Mouse (Mus musculus) embryonic fibroblast, embryonic 13.5 days (primary cell): ENCODE measurements at regions not wholly inside any gene's neighbourhood (a gene's known extent, or its start where the extent isn't known, plus 50 kb on each side); places are given as distances from the start of the nearest gene placed in this dataset.

ENCODE experiments used
- H3K27ac ChIP-seq: 2 replicates; pipeline ENCODE4 v1.5.1; 2012; ENCODE audit warnings: low read length, control low read depth, inconsistent platforms; ENCODE audit not compliant: insufficient read depth
- H3K4me1 ChIP-seq: 2 replicates; pipeline ENCODE4 v1.6.1; 2011; ENCODE audit warnings: low read length; ENCODE audit not compliant: control insufficient read depth, insufficient read depth
- H3K4me3 ChIP-seq: 2 replicates; pipeline ENCODE4 v1.5.1; 2011; ENCODE audit warnings: mild to moderate bottlenecking, control low read depth, low read length; ENCODE audit not compliant: insufficient read depth
- CTCF ChIP-seq: IDR thresholded peaks from 2 replicates; pipeline ENCODE4 v1.5.1; 2011; ENCODE audit warnings: mild to moderate bottlenecking, control low read depth, low read length, moderate library complexity, borderline replicate concordance; ENCODE audit not compliant: insufficient read depth
- POLR2A ChIP-seq: IDR thresholded peaks from 2 replicates; pipeline ENCODE4 v1.6.1; 2011; ENCODE audit warnings: low read depth, mild to moderate bottlenecking, control low read depth, low read length, moderate library complexity

DNA sequence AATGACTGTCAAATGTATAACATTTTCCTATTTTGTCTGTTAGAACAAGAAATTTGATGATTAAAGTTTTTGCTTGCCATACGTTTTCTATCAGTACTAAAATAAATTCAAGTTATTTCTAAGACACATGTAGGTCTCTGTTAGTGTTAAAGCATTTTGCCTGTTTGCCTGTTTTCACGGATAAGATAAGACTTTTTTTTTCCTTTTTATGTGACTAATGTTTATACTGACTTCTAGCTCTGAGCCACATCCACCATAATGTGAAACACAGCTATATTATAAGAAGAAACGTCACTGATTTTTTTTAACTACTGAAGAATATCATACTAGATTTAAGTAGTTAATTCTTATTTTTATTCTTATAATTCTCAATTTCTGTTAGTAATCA lies 1012.6 kb downstream of the Cdh8 start:
- H3K27ac ChIP-seq, result no peak overlapping the region
- no peaks in the 10 kb centered on the region for H3K4me1 ChIP-seq
- H3K4me3 ChIP-seq, result no peak overlapping the region
- TF ChIP-seq POLR2A (no peak), CTCF (no peak)

DNA sequence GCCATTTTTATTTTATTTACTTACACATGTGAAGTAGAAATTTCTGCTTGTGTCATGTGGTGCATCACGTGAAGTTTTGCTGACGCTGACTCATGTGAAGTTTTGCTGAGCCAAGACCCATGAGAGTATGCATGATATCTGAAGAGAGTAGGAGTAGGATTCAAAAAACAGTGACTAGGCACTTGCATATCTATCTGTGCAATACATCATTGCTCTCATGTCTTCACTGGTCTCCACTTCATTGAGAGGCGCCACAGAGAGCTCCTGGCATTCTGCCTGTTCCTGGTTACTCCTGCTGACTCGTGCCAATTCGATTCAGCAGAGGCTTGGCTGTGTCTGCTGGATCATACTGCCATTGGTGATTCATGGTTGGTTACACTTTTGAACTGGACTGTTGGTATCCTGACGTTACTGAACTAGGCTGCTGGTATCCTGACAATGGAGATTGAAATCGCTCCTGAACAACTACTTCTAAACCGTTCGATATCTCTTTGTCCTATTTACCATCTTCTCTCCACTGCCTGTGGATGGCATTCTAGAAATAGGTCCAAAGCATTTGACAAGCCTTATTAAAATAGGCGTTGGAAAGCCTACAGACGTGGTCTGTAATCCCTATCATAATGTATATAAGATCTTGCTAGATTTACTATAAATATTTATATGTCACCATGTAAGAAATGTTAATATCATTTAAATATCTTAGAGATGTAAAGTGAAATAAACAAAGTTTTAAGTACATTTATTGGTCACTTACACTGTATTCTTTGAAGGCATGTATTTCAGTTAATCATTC lies 1013.2 kb downstream of the Cdh8 start:
- H3K4me1 ChIP-seq, result no peaks in the 10 kb centered on the region
- H3K4me3 ChIP-seq, result no peak overlapping the region
- no peak overlapping the region for H3K27ac ChIP-seq
- TF ChIP-seq CTCF (no peak), POLR2A (no peak)

DNA sequence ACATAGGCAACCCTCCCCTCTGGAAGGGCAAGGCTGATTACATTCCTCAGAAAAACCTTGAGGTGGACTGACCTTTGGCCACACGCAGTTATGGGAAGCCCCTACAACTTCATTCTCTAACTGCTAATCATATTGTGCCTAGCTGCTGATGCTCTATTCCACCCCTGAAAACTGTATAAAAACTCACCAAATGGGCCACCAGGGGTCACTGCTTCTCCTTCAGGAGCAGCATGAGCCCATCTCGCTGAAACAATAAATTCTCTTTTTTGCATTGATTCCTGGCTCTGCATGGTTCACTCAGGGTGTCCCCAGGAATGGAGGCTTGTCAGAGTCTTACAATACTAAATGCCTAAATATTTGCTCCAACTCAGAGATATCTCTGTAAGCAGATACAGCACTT lies 1034.5 kb downstream of the Cdh8 start:
- Histone ChIP-seq H3K27ac (no peak overlapping the region), H3K4me3 (no peak overlapping the region), H3K4me1 (no peaks in the 10 kb centered on the region)
- TF ChIP-seq CTCF, result no peak
- no peak for TF ChIP-seq POLR2A

- H3K4me1 ChIP-seq, result no peaks in the 10 kb centered on the region
- no peak overlapping the region for H3K27ac ChIP-seq
- H3K4me3 ChIP-seq, result no peak overlapping the region
- TF ChIP-seq CTCF (no peak), POLR2A (no peak)
These were observed 1035.9 kb downstream of the Cdh8 start for GRCm38 (mm10) chr8:98380387-98380786.

DNA sequence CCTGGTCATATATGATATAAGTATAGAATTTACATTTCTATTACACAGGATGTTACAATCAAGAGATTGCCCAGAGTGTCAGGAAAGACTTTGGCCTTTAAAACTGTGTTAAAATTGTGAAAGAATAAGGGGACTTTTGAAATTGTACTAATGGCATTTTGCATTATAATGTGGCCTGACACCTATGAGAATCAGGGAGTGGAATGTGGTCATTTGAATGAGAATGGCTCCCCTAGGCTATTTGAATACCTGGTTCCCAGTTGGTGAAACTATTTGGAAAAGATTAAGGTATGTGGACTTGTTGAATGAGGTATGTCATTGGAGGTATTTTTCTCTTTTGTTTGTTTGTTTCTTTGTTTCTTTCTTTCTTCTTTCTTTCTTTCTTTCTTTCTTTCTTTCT lies 1038.5 kb downstream of the Cdh8 start:
- TF ChIP-seq POLR2A, result no peak
- no peak for TF ChIP-seq CTCF
- no peak overlapping the region for H3K4me3 ChIP-seq
- H3K4me1 ChIP-seq, result no peaks in the 10 kb centered on the region
- H3K27ac ChIP-seq, result no peak overlapping the region

DNA sequence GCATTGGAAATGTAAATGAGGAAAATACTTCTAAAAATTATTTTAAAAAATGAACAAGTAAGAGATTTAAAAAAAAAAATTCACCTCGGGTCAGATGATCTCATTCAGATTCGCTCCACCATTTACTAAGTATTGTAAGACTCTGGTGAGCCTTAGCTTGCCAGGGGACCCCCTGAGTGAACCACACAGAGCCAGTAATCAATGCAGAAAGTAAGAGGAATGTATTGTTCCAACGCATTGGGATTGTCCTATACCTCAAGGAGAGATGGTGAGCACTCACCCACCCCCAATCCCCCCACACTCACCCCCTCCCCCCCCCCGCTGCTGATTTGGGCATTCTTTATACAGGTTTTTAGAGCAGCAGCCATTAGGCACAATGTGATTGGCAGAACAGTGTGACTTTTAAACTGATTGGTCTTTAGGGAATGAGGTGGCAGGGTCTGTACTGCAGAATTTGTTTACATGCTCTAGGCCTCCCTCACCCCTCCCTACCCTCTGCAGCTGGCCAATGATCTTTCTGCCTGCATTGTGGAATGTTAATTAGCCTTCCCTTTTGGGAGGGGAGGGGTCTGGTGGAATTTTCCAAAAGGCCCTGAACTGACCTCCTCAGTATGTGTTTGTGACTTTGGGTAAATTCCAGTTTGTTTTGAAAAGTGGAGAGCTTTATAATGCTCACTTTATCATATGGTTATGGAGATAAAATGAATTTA lies 1043.4 kb downstream of the Cdh8 start:
- Histone ChIP-seq H3K4me1 (no peaks in the 10 kb centered on the region), H3K27ac (no peak overlapping the region), H3K4me3 (no peak overlapping the region)
- TF ChIP-seq POLR2A, result no peak
- TF ChIP-seq CTCF, result no peak

GRCm38 (mm10) chr8:98365378-98366095 lies 1050.7 kb downstream of the Cdh8 start:
- Histone ChIP-seq H3K4me3 (no peak overlapping the region), H3K27ac (0 out of 2 replicates have a peak overlapping the region, but pooled peaks have one; percentile 11), H3K4me1 (no peaks in the 10 kb centered on the region)
- TF ChIP-seq POLR2A (no peak), CTCF (no peak)

DNA sequence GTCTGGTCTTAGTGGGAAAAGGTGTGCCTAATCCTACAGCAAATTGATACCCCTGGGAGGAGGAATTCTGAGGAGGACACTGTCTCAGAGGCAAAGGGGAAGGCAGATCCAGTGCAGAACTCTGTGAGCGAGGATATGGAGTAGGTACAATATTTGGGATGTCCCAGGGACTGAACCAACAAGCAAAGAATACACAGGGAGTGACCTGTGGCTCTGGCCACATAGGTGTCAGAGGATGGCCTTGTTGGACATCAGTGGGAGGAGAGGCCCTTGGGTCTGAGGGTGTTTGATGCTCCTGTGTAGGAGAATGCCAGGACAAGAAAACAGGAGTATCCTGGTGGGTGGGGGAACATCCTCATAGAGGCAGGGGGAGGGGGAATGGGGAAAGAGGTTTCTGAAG lies 1079.0 kb downstream of the Cdh8 start:
- Histone ChIP-seq H3K27ac (no peak overlapping the region), H3K4me1 (no peaks in the 10 kb centered on the region), H3K4me3 (no peak overlapping the region)
- TF ChIP-seq POLR2A, result no peak
- TF ChIP-seq CTCF, result no peak

DNA sequence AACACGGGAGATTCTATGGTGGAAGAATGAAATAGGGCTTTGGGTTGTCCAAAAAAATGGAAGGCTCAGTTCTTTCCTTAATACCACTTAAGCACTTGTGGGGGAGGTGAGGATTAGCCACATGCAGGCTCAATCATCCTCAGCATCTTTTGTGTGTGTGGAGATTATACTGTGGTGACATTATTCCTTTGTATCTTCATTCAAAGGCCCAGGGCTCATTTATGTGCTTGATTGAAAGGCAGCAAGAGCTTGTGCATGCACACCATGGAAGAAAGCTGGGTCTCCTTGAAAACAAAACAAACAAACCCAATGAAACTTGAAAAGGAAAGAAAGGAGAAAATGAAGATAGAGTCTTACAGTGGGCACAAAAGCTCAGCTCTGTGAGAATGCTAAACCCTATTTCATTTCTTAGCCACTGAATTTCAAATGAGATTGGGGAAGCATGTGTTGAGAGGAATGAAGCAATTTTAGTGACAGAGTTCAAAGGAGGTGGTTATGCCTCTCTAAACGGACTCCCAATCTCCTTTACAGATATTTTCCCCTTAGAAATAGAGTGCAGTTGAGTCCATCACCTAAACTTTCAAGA lies 1106.8 kb downstream of the Cdh8 start:
- no peaks in the 10 kb centered on the region for H3K4me1 ChIP-seq
- no peak overlapping the region for H3K27ac ChIP-seq
- H3K4me3 ChIP-seq, result no peak overlapping the region
- TF ChIP-seq POLR2A (no peak), CTCF (no peak)

DNA sequence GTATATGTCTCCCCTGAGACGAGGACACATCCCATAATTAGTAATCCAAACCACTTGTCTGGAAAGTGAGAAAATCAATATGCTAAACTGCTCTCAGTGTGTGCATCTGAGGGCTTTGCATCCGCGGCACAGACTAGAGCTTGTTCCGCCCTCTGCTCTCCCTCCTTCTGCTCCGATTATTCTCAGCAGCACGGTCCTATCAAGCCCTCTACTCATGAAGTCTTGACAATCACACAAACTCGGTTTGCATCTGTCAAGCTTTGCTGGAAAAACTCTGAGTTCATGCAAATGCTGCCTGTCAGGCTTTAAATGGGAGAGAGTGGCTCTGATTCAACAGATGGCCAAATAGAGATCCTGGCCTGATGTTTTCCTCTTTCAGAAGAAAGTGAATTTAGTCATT lies 1121.3 kb downstream of the Cdh8 start:
- Histone ChIP-seq H3K4me1 (no peaks in the 10 kb centered on the region), H3K4me3 (no peak overlapping the region), H3K27ac (no peak overlapping the region)
- TF ChIP-seq POLR2A (no peak), CTCF (no peak)
